Mouse (Mus musculus): ENCODE results near the gene Cmip.

Gene Cmip

DNA sequence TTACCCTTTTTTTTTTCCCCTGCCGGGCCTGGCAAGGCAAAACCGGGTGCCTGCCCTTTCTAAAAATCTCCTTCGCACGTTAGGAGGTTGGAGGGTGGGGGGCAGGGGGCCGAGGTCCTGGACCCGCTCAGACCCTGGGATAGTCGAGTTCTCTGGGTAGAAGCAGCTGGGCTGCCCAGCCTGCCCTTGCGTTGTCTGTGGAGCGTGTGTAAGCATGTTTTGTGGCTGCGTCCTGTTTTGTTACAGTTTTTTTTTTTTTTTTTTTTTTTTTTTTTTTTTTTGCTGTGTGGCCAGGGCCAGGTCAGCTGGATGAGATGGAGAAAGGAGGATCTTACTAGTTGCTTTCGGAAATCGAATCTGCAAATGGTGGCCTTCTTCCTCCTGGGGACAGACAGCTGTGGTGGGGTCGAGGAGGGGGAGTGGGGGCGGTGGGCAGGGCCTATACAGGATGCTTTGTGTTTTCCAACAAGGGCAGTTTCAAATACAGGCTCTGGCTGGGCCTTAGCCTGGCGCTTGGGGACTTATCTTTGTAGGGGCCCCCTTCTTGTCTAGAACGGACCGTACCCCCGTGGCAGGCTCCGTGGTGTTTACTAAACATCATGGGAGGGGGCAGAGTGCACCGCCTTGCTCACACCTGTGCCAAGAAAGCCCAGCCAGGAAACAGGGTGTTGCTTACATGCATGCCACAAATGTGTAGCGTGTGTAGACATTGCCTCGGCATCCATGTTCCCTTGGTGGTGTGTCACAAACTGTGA, 1.1 kb downstream of the Cmip start:
- peak in 1 of 2 experiments; percentile 21 for DNase-seq (ENCODE audit: low spot score in 2 of 2)

DNA sequence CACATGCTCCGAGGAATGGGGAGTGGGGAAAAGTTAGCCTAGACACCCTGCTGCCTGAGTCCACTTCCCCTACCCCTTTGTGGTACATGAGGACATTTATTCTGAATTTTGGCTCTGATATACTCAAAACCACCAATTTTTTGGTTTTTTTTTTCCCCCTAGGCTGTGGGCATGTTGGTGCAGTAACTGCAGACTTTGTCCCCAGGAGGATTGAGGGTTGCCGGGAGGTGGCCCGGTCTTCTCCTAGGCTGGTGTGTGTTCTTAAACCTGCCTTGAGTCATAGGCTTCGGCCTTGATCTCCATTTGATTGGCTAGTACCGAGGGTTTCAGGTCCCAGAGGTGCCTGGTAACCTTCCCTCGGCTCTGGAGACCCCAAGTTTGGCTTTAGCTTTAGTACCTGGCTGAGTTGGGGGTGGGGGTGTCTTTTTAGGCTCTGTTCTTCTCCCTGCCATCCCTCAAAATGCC, 1.7 kb downstream of the Cmip start:
- no peak for DNase-seq (ENCODE audit: low spot score in 2 of 2)

DNA sequence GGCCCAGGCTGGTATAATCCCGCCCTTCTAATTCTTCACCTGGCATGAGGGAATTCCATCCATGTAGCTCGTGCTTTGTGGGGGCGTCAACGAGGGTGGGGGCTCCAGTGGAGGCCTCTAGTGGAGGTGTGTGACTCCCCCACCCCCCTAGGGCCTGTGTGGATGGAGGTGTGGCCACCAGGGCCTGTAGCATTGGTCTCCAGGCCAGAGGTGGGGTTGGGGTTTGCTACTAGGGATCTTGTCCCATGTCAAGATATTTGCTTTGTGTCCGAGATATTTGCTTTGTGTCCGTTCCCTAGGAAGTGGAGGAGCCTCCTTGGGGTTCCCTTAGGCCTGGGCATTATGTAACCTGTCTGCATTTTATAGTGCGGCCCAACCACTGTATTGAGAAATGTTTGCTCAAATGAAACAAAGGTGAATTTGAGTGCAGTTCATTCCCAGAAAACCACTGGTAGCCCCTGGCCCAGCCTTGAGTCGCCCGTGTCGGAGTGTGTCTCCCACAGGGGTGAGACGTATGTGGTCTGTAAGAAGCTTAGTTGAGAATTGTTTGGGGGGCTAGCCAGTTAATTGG, 2.7 kb downstream of the Cmip start:
- no peak for DNase-seq (ENCODE audit: low spot score in 2 of 2)

DNA sequence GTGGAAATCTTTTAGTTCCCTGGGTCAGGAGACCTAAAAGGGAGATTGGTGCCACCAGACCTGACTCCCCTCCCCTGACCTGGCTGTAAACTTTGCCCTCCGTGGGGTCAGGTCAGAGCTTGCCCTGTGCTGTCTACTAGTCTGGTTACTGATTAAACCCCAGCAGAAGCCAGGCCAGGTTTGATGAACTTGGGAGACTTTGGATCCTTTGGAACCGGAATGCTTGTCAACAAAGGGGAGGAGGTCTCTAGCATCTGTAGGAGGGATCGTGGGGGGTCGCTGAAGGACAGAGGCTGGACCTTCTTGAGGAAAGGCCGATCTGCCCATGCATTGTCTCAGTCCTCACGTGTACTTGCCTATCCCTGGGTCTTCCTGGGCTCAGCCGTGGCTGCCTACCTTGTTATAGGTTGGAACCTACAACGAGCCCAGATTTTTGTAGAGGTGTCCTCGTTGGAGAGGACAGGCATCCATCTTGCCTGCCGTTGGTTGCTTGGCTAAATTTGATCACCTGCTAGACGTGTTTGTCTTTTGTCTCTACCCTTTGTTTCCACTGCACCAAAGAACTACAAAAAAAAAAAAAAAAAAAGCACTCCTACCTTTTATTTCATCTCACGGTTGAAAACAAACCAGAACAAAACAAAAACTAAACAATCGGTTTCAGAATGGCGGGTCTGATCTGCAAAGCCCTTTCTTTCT, 3.5 kb downstream of the Cmip start:
- DNase-seq (ENCODE audit: low spot score in 2 of 2) = no peak

GRCm38 (mm10) chr8:117260930-117261475, 4.1 kb downstream of the Cmip start:
- no peak for DNase-seq (ENCODE audit: low spot score in 2 of 2)

- DNase-seq (ENCODE audit: low spot score in 2 of 2) = no peak
Observed at GRCm38 (mm10) chr8:117261702-117262101, 4.8 kb downstream of the Cmip start.

DNA sequence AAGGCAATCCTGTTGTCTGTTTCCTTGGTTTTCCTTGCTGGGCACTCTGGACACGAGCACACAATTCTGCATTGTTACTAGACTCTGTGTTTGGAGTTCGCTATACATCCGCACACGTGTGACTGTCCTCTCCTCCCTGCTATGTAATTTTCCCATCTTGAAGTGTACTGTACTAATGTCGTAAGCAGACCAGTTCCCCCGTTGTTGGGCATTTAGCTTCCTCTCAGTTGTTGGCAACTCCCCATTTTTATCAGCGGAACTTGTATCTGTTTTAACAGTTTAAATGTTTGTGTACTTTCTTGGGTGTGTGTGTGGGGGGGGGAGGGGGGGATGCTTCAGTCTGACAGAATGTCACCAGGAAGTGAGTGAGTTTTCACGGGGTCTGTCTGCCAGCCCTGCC, 5.8 kb downstream of the Cmip start:
- no peak for DNase-seq (ENCODE audit: low spot score in 2 of 2)

DNA sequence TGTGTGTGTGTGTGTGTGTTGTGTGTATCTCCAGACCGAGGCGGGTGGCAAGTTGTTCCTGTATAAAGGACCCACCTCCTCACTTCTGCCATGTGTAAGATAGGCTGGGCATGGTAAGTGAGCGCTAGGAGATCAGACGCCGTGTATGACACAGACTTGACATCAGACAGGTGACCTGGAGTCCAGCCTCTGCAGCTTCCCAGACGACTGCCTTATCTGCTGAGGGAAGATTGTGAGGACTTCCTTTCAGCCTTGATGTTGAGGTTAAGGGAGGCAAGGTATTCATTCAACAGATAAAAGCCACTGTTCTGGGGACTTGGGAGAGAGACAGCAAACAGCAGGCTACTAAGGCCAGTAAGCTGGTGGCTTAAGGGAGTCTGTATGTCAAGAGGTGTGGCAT, 6.6 kb downstream of the Cmip start:
- DNase-seq (ENCODE audit: low spot score in 2 of 2) = no peak

DNA sequence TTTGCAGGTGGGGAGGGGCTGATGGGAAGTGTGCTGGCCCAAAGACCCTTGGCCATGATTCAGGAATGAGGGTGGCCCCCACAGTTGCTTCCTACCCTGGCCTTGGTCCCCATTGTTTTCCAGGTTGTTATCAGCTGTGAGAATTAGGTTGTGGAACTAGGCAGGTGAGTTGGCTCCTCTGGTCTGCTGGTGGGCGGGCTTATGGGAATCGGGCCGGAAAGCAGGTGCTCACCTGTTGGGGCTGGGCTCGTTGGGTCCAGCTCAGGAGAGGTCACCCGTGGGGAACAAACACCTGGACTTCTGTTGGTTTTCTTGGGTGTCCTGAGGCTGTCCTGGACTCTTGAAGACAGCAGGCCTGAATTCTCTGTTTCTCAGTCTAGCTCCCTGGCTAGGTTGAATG, 8.2 kb downstream of the Cmip start:
- DNase-seq (ENCODE audit: low spot score in 2 of 2) = no peak

- DNase-seq (ENCODE audit: low spot score in 2 of 2) = no peak
Observed at GRCm38 (mm10) chr8:117267403-117268129, 10.7 kb downstream of the Cmip start.

DNA sequence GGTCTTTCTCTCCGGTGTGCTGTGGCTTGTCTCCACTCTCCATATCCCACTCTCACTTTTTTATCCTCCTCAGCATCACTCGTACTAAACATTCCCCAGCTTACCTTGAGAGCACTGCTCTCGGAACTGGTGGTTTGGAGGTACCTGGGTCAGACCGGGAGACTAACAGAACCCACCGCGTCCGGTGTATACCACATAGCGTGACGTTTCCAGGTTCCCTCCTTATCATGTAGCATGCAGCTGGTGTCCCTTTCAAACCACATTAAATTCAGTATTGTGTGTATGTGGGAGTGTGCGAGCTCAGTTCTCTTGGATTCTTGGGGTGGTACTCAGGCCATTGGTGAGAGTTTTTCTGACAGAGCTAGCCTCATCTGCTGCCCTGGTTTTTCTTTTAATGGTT, 21.4 kb downstream of the Cmip start:
- no peak for DNase-seq (ENCODE audit: low spot score in 2 of 2)

GRCm38 (mm10) chr8:117278668-117279132, 21.8 kb downstream of the Cmip start:
- DNase-seq (ENCODE audit: low spot score in 2 of 2) = no peak

DNA sequence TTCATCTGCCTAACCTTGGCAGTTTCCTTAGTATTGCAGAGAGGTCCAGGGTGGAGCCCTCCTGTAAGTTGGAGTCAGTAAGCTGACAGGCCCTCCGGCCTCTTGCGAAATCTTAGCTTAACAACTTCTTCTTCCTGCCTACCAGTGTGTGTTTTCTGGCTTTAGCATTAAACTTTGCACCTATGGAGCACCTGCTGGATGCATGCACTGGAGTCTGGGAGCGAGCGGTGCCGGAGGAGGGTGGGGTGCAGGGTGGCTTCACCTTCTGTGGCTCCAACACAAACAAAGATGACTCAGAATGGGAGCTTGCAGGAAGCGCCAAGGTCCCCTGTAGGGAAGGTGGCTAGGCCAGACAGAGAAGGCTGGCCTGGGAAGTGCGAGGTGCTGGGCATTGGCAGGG, 23.6 kb downstream of the Cmip start:
- DNase-seq (ENCODE audit: low spot score in 2 of 2) = no peak

GRCm38 (mm10) chr8:117281676-117282075, 24.8 kb downstream of the Cmip start:
- no peak for DNase-seq (ENCODE audit: low spot score in 2 of 2)

DNA sequence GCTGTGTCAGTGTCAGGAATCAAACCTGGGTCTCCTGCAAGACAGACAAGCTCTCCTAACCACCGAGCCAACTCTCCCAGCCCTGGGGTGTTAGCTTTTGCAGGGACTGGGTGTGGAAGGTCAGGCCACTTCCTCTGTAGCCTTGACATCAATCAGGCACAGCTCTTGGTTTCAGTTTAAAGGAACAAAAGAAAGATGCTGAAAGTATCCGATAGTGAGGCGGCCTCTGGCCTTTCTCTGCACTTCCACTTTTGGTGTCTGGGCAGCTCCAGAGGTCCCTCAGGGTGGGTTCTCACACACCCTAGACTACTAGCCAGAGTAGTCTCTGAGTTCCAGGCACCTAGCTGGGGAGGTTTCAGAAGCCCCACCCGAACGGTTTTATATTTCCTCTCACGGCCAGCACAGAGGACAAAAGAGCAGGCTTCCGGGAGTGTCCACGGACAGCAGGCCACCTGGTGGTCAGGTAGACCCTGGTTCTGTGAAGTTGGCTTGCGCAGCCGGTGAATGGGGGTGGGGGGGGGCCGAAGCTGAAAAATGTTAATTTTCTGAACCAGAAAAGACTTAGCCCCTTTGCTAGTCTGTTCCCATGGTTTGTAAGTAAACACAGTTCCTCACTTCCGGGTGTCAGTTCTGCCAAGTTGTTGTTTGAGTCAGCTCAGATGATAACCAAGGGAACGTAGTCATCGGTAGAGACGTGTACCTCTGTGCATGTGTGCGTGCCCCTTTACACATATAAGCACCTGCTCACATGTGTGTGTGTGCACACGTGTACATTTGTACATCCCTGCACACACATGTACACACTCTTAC, 25.5 kb downstream of the Cmip start:
- DNase-seq (ENCODE audit: low spot score in 2 of 2) = no peak

GRCm38 (mm10) chr8:117284768-117285484, 28.1 kb downstream of the Cmip start:
- no peak for DNase-seq (ENCODE audit: low spot score in 2 of 2)

DNA sequence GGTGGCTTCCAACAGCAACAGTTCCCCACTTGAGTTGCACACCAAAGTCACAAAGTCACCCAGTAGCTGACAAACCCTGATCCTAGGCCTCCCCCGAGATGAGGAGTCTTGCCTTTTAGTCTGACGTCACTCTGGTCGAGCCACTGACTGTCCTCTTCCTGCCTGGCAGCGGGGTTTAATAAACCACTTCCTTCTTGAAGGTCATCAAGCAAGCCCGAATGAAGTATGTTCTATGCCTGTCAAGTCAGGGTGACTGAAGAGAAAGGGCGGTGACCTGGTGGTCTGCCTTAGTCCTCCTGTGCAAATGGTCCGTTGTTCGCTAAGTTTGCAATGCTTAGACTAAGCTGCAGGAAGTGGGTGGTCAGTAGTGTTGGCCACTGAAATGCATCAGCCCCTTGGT, 31.1 kb downstream of the Cmip start:
- DNase-seq (ENCODE audit: low spot score in 2 of 2) = no peak

GRCm38 (mm10) chr8:117289016-117289415, 32.2 kb downstream of the Cmip start:
- no peak for DNase-seq (ENCODE audit: low spot score in 2 of 2)

DNA sequence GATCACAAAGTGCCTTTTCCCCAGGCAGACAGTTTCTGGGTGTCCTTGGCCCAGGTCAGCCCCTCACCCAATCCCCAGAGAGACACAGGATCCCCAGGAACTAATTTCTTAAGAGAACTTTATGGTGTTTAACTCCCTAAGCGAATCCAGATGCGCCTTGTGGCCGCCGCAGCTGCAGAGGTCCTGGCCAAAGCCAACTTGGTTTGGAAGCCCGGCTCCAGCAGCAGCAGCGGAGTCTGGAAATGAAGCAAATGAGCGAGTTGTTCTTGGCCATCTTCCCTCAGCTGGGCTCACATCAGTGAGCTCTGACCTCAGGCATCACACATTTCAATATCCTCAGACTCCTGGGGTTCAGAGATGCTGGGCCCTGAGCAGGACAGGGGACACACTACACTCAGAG, 33.6 kb downstream of the Cmip start:
- no peak for DNase-seq (ENCODE audit: low spot score in 2 of 2)

DNA sequence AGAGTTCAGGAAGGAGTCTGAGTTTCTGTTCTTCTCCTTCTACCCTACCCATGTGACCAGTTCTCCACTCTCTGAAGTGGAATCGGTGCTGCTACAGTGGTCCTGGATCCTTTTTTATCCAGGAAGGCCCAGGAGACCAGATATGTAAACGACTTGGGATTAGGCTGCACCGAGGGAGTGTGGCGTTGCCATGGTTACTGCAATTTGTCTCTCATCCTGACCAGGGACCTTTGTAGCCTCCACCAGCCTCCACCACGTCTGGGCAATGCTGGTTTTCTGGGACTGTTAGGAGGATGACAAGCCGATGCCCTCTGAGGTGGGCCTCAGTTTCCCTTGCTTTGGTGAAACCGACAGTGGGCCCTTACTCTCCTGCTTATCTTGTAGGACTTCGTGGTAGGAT, 35.4 kb downstream of the Cmip start:
- no peak for DNase-seq (ENCODE audit: low spot score in 2 of 2)

Data from spleen, postnatal 14 days (tissue).